Mouse (Mus musculus) lung, embryonic 15.5 days (tissue): ENCODE results near the gene Slc37a3. TPM values are rescaled to one million over a fixed set of nuclear protein-coding genes. Genes with fewer than 3 reads are reported as not detected.

ENCODE experiments used
- ATAC-seq: fragments of 200-750 bp; cut with Nextera tagmentation; 2 replicates; pipeline ENCODE4 v1.8.0; 2017; ENCODE audit warnings: moderate number of reproducible peaks, borderline replicate concordance; ENCODE audit not compliant: low FRiP score, low TSS enrichment; ENCODE audit errors: extremely low read depth
- H3K27ac ChIP-seq: fragments of 300-500 bp; sonication (generic); 2 replicates; pipeline ENCODE4 v1.5.1; 2015; ENCODE audit warnings: moderate library complexity, mild to moderate bottlenecking, inconsistent platforms
- H3K27me3 ChIP-seq: fragments of 300-500 bp; sonication (generic); 2 replicates; pipeline ENCODE4 v1.6.1; 2015; ENCODE audit warnings: inconsistent platforms
- H3K36me3 ChIP-seq: fragments of 300-500 bp; sonication (generic); 2 replicates; pipeline ENCODE4 v1.6.1; 2015; ENCODE audit warnings: inconsistent platforms
- H3K4me1 ChIP-seq: fragments of 300-500 bp; sonication (generic); 2 replicates; pipeline ENCODE4 v1.6.1; 2015; ENCODE audit warnings: inconsistent platforms
- H3K4me2 ChIP-seq: fragments of 300-500 bp; sonication (generic); 2 replicates; pipeline ENCODE4 v1.6.1; 2015; ENCODE audit warnings: inconsistent platforms, mild to moderate bottlenecking, moderate library complexity
- H3K4me3 ChIP-seq: fragments of 300-500 bp; sonication (generic); 2 replicates; pipeline ENCODE4 v1.5.1; 2015; ENCODE audit warnings: mild to moderate bottlenecking, inconsistent platforms
- H3K9ac ChIP-seq: fragments of 300-500 bp; sonication (generic); 2 replicates; pipeline ENCODE4 v1.6.1; 2015; ENCODE audit warnings: inconsistent platforms
- H3K9me3 ChIP-seq: fragments of 300-500 bp; sonication (generic); 2 replicates; pipeline ENCODE4 v1.6.1; 2016; ENCODE audit warnings: inconsistent platforms
- WGBS: fragments of 180-500 bp; shearing (Covaris S2); methylation state at CpG from one replicate; pipeline ENCODE4 v1.1.7; 2015; 5-methylcytosine and 5-hydroxymethylcytosine counted together
- polyA plus RNA-seq: library from polyadenylated mRNA; unstranded; fragments of >200 nt; fragmentation: Nextera tagmentation; extraction: Ambion mirVana; gene quantifications from 2 replicates; pipeline ENCODE4 v1.2.1, GENCODE M21; 2015

The Slc37a3 gene
- polyA plus RNA-seq, 1 experiment from 2014 or later, result 41.5 TPM

DNA sequence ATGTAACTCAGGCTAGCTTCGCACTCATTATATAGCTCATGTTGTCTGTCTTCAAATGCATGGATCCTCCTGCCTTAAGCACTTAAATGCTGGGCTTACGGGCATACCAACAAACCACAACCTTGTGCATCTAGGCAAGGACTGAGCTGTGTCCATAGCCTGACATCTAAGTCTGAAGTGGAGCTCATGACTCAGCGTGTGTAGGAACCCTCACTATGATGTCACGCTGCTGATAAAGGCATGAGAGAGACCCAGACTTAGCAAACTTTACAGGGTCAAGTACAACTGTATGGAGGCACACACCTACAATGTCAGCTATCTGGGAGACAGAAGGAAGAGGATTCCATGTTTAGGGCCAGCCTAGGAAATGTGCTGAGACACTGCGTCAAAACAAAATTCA lies 29.0 kb upstream of the Slc37a3 start:
- Histone ChIP-seq H3K27ac (no peak overlapping the region), H3K9me3 (no peaks in the 10 kb centered on the region), H3K9ac (no peak overlapping the region), H3K4me3 (no peak overlapping the region), H3K36me3 (peaks cover 9% of the 10 kb centered on the region; the same call in 1 of the 2 replicates), H3K4me2 (no peak overlapping the region), H3K27me3 (no peaks in the 10 kb centered on the region), H3K4me1 (no peaks in the 10 kb centered on the region)
- WGBS, result 92% methylated on average over 5 of the region's 5 CpGs
- no peak for ATAC-seq

DNA sequence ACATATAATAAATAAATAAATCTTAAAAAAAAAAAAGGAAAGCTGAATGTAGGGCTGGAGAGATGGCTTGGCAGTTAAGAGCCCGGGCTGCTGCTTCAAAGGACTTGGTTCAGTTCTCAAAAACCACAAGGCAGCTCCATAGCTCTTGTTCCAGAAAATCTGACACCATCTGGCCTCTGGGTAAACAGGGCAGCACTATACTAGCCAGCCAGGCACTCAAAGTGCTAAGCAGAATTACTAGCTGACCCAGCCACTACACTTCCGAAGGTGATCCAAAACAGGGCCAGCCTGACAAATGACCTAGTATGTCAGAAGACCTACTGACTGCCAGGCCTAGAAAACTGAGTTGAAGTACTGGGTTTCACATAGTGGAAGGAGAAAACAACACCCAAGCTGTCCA lies 25.7 kb upstream of the Slc37a3 start:
- Histone ChIP-seq H3K36me3 (peaks cover 9% of the 10 kb centered on the region; the same call in 1 of the 2 replicates), H3K9me3 (no peaks in the 10 kb centered on the region), H3K4me1 (no peaks in the 10 kb centered on the region), H3K27me3 (no peaks in the 10 kb centered on the region), H3K4me3 (no peak overlapping the region), H3K9ac (no peak overlapping the region), H3K4me2 (no peak overlapping the region), H3K27ac (no peak overlapping the region)
- ATAC-seq, result no peak
- WGBS, result 66% methylated on average over 2 of the region's 2 CpGs

GRCm38 (mm10) chr6:39400343-39400742 lies 22.9 kb upstream of the Slc37a3 start:
- Histone ChIP-seq H3K27me3 (no peaks in the 10 kb centered on the region), H3K4me3 (no peak overlapping the region), H3K9ac (no peak overlapping the region), H3K4me2 (no peak overlapping the region), H3K9me3 (no peaks in the 10 kb centered on the region), H3K27ac (no peak overlapping the region), H3K36me3 (peaks cover 5% of the 10 kb centered on the region; the same call in 1 of the 2 replicates), H3K4me1 (no peaks in the 10 kb centered on the region)
- WGBS, result 64% methylated on average over 7 of the region's 7 CpGs
- no peak for ATAC-seq

GRCm38 (mm10) chr6:39398342-39398741 lies 20.9 kb upstream of the Slc37a3 start:
- H3K9ac ChIP-seq, result no peak overlapping the region
- no peak overlapping the region for H3K27ac ChIP-seq
- H3K27me3 ChIP-seq, result no peaks in the 10 kb centered on the region
- no peaks in the 10 kb centered on the region for H3K36me3 ChIP-seq
- no peaks in the 10 kb centered on the region for H3K9me3 ChIP-seq
- WGBS, result 93% methylated on average over 9 of the region's 9 CpGs
- ATAC-seq, result no peak
- no peak overlapping the region for H3K4me3 ChIP-seq
- no peaks in the 10 kb centered on the region for H3K4me1 ChIP-seq
- no peak overlapping the region for H3K4me2 ChIP-seq

DNA sequence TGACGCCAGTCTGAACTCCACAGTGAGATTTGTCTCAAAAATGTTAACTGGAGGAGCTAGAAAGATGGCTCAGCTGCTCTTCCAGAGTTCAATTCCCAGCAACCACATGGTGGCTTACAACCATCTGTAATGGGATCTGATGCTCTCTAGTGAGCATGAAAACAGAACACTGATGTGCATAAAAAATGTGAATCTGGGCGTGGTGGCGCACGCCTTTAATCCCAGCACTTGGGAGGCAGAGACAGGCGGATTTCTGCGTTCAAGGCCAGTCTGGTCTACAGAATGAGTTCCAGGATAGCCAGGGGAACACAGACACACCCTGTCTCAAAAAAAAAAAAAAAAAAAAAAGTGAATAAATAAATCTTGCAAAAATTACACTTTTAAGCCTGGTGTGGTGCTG lies 19.6 kb upstream of the Slc37a3 start:
- Histone ChIP-seq H3K36me3 (no peaks in the 10 kb centered on the region), H3K4me2 (no peak overlapping the region), H3K4me1 (no peaks in the 10 kb centered on the region), H3K27me3 (no peaks in the 10 kb centered on the region), H3K9me3 (no peaks in the 10 kb centered on the region), H3K27ac (no peak overlapping the region), H3K4me3 (no peak overlapping the region), H3K9ac (no peak overlapping the region)
- WGBS, result 94% methylated on average over 6 of the region's 6 CpGs
- no peak for ATAC-seq

- H3K4me3 ChIP-seq, result no peak overlapping the region
- no peaks in the 10 kb centered on the region for H3K36me3 ChIP-seq
- WGBS, result 60% methylated on average over 4 of the region's 4 CpGs
- no peak overlapping the region for H3K4me2 ChIP-seq
- H3K9me3 ChIP-seq, result no peaks in the 10 kb centered on the region
- H3K27me3 ChIP-seq, result no peaks in the 10 kb centered on the region
- H3K4me1 ChIP-seq, result no peaks in the 10 kb centered on the region
- no peak overlapping the region for H3K9ac ChIP-seq
- H3K27ac ChIP-seq, result no peak overlapping the region
- no peak for ATAC-seq
Observed at GRCm38 (mm10) chr6:39395916-39396315, 18.4 kb upstream of the Slc37a3 start.

DNA sequence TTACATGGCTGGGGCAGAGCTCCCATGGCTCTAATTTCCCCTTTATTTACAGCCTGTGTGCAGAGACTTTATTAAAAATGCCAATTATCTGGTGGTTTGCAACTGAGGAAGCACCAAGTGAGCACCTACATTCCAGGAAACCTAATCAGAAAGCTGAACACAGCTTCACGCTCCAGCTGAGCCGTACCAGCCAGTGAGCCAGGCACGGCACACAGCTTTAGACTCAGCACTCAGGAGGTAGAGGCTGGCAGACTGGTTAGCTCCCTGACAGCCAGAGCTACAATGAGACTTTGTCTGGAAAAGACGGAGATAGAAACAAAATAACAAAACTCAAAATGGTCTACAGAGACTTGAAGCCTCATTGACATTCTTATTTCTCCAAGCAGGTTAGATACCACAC lies 18.0 kb upstream of the Slc37a3 start:
- Histone ChIP-seq H3K27ac (no peak overlapping the region), H3K4me3 (no peak overlapping the region), H3K9me3 (no peaks in the 10 kb centered on the region), H3K27me3 (no peaks in the 10 kb centered on the region), H3K9ac (no peak overlapping the region), H3K36me3 (no peaks in the 10 kb centered on the region), H3K4me1 (no peaks in the 10 kb centered on the region), H3K4me2 (no peak overlapping the region)
- ATAC-seq, result no peak
- WGBS, result 81% methylated on average over 4 of the region's 4 CpGs

DNA sequence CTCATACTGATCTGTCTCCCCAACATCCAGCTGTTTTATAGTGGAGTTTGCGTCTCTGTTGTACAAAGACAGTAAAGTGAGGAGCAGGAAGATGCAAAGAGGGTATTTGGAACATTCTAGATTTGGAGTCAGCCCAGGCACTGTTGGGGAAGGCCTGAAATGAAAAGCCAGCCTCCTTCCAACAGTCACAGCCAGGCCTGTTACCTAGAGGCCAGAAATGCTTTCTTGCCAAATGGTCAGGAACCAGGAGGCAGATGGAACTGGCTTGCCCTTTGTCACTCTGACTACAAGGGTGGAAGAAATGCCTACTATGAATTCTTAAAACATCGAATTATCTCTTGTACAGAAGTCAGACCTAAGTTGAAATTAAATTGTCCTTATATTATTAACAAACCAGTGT lies 12.5 kb upstream of the Slc37a3 start:
- Histone ChIP-seq H3K27me3 (no peaks in the 10 kb centered on the region), H3K4me1 (no peaks in the 10 kb centered on the region), H3K4me2 (no peak overlapping the region), H3K9me3 (no peaks in the 10 kb centered on the region), H3K9ac (no peak overlapping the region), H3K27ac (no peak overlapping the region), H3K4me3 (no peak overlapping the region), H3K36me3 (no peaks in the 10 kb centered on the region)
- ATAC-seq, result no peak
- WGBS, result 96% methylated on average over 2 of the region's 2 CpGs

DNA sequence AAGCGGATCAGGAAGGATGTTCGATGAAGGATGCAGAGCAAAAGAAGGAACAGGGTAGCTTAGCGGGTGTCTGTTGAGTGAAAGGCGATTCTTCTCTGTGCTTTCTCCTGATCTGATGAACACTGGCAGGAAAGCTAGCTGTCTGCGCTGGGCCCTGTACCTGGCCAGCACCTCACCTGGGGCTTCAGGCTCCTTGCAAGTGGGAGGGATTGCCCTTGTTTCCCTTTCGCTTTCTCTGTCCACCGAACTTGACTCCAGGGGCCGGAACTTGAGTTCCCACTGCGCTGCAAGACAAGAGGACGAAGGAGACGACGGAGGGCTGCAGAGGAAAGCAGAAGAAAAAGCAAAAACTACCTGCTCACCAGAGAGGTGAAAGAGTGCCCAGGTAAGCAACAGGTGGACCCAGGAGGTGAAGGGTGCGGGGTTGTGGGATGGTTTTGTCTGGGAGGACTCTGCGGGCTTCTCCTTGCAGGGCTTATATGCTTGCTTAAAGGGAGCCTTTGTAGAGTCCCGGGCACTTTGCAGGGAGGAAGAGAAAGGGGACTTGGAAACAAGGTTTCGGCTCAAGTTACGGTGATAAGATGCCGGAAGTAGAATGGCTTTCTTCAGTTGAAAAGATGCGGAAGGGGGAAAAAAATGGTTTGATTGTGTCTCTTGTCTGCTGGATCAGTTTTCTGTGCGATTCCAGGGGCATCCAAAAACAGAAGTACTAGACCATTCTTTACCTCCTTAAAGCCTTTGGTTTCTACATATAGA lies 3.8 kb upstream of the Slc37a3 start, which contains the start of gene Rab19:
Gene Rab19, plus strand, starts transcription at position 51 of the 756 bp plus-strand sequence.
- ATAC-seq, result no peak
- Histone ChIP-seq H3K9me3 (no peaks in the 10 kb centered on the region), H3K4me2 (peak within 1 kb of the TSS; percentile 62), H3K36me3 (no peaks in the 10 kb centered on the region), H3K27me3 (no peaks in the 10 kb centered on the region), H3K27ac (peak within 1 kb of the TSS; percentile 65), H3K4me1 (peaks cover 10% of the 10 kb centered on the region), H3K9ac (peak within 1 kb of the TSS; percentile 38), H3K4me3 (peak within 1 kb of the TSS; percentile 43)
- 5% methylated on average over 20 of the region's 20 CpGs for WGBS

GRCm38 (mm10) chr6:39380276-39380675 lies 2.8 kb upstream of the Slc37a3 start:
- H3K4me3 ChIP-seq, result no peak overlapping the region
- no peaks in the 10 kb centered on the region for H3K9me3 ChIP-seq

DNA sequence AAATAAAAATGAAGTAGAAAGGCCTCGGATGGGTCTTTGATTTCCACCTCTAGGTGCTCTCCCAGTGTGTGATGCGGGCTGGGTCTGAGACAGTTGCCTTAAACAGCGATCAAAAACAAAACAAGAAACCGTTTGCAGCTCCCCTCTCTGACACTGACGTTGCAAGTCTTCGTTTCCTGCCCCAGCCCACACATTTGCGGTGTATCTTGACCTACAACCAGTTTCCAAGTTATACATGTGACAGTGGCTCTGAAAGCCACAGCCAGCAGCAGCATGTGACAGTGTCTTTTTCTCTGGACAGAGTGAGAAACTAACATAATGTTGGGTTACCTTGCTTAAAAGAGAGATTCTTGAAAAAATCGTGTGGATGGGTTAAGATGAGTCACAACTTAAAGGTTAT lies 2.3 kb upstream of the Slc37a3 start:
- no peaks in the 10 kb centered on the region for H3K9me3 ChIP-seq
- no peak overlapping the region for H3K4me2 ChIP-seq
- no peak overlapping the region for H3K9ac ChIP-seq
- no peaks in the 10 kb centered on the region for H3K27me3 ChIP-seq
- 70% methylated on average over 8 of the region's 8 CpGs for WGBS
- no peak overlapping the region for H3K27ac ChIP-seq
- H3K36me3 ChIP-seq, result no peaks in the 10 kb centered on the region
- ATAC-seq, result no peak
- H3K4me1 ChIP-seq, result peaks cover 17% of the 10 kb centered on the region
- H3K4me3 ChIP-seq, result no peak overlapping the region

More at GRCm38 (mm10) chr6:39380276-39380675, 2.8 kb upstream of the Slc37a3 start:
- Histone ChIP-seq H3K36me3 (no peaks in the 10 kb centered on the region), H3K9ac (no peak overlapping the region), H3K27me3 (no peaks in the 10 kb centered on the region), H3K4me1 (peaks cover 17% of the 10 kb centered on the region), H3K4me2 (no peak overlapping the region), H3K27ac (no peak overlapping the region)
- WGBS, result 87% methylated on average over 3 of the region's 3 CpGs
- no peak for ATAC-seq

DNA sequence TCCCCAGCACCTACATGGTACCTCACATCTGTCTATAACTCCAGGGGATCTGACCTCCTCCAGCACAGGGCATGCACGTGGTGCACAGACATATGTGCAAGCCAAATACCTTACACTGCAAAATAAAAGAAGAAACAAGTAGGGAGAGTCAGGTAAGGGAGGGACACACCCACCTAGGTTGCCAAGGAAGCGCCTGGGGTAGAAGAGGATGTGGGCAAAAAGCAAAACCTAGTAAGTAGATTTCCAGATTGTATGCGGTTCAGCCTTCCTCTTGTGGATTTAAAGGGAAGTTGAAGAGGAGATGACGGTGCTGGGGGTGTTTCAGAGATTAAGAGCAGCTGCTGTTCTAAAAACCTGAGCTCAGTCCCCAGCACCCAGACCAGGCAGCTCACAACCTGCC lies 1.7 kb upstream of the Slc37a3 start:
- ATAC-seq, result no peak
- Histone ChIP-seq H3K4me2 (no peak overlapping the region), H3K4me1 (peaks cover 17% of the 10 kb centered on the region), H3K4me3 (no peak overlapping the region), H3K9me3 (no peaks in the 10 kb centered on the region), H3K27ac (no peak overlapping the region), H3K27me3 (no peaks in the 10 kb centered on the region), H3K36me3 (peaks cover 4% of the 10 kb centered on the region; the same call in 1 of the 2 replicates), H3K9ac (no peak overlapping the region)
- WGBS, result 40% methylated on average over 4 of the region's 4 CpGs
